Mouse (Mus musculus) neural tube, embryonic 14.5 days (tissue): Measurements from ENCODE around the gene Smarcc1. TPM values are rescaled to one million over a fixed set of nuclear protein-coding genes. Genes with fewer than 3 reads are reported as not detected.

Experiments used
- ATAC-seq: fragments of 200-750 bp; cut with Nextera tagmentation; 2 replicates; pipeline ENCODE4 v1.8.0; 2017; ENCODE audit warnings: low read depth, mild to moderate bottlenecking, moderate TSS enrichment, moderate library complexity
- H3K27ac ChIP-seq: fragments of 300-500 bp; sonication (generic); 2 replicates; pipeline ENCODE4 v1.5.1; 2014; ENCODE audit warnings: low read depth, mild to moderate bottlenecking, control low read depth, low read length, moderate library complexity, mixed read lengths
- H3K27me3 ChIP-seq: fragments of 300-500 bp; sonication (generic); 2 replicates; pipeline ENCODE4 v1.6.1; 2014; ENCODE audit warnings: low read length; ENCODE audit not compliant: control insufficient read depth, insufficient read depth
- H3K36me3 ChIP-seq: fragments of 300-500 bp; sonication (generic); 2 replicates; pipeline ENCODE4 v1.6.1; 2014; ENCODE audit warnings: low read length, mixed read lengths; ENCODE audit not compliant: control insufficient read depth, insufficient read depth
- H3K4me1 ChIP-seq: fragments of 300-500 bp; sonication (generic); 2 replicates; pipeline ENCODE4 v1.6.1; 2014; ENCODE audit warnings: low read length; ENCODE audit not compliant: control insufficient read depth, insufficient read depth
- H3K4me2 ChIP-seq: fragments of 300-500 bp; sonication (generic); 2 replicates; pipeline ENCODE4 v1.6.1; 2014; ENCODE audit warnings: mild to moderate bottlenecking, low read depth, low read length, control low read depth
- H3K4me3 ChIP-seq: fragments of 300-500 bp; sonication (generic); 2 replicates; pipeline ENCODE4 v1.5.1; 2014; ENCODE audit warnings: low read depth, low read length, control low read depth, mixed read lengths
- H3K9ac ChIP-seq: fragments of 300-500 bp; sonication (generic); replicated peaks from 2 replicates; pipeline ENCODE4 v1.6.1; 2014; ENCODE audit warnings: low read depth, mild to moderate bottlenecking, control low read depth, low read length, mixed read lengths
- H3K9me3 ChIP-seq: fragments of 300-500 bp; sonication (generic); 2 replicates; pipeline ENCODE4 v1.6.1; 2016; ENCODE audit warnings: low read length; ENCODE audit not compliant: control insufficient read depth
- WGBS: fragments of 180-500 bp; shearing (Covaris S2); extraction: QIAGEN DNeasy Blood & Tissue Kit; methylation state at CpG from one replicate; pipeline ENCODE4 v1.1.7; 2014; 5-methylcytosine and 5-hydroxymethylcytosine counted together
- polyA plus RNA-seq: library from polyadenylated mRNA; unstranded; fragments of >200 nt; fragmentation: Nextera tagmentation; extraction: Ambion mirVana; gene quantifications from 2 replicates; pipeline ENCODE4 v1.2.1, GENCODE M21; 2014

Smarcc1 gene
- polyA plus RNA-seq, 1 experiment from 2014 or later = 90.4 TPM

DNA sequence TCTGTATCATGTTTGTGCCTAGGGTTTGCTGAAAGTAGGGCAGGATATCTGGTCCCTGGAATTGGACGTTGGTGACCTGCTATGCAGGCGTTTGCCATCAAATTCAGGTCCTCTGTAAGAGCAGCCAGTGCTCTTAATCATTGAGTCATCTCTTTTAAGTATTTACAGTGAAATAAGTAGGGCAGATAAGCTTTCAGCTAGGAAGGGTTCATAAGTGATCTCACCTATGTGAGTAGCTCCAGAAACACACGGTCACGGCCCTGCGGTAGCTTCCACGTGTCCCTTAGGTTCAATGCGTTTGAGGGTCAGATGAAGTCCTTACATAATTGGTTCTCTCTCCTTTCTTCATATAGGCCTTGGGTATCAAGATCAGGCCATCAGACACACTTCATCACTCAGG lies 90.8 kb downstream of the Smarcc1 start:
- peaks cover 64% of the 10 kb centered on the region for H3K36me3 ChIP-seq
- no peaks in the 10 kb centered on the region for H3K27me3 ChIP-seq
- H3K4me2 ChIP-seq = no peak overlapping the region
- WGBS = 71% methylated on average over 7 of the region's 7 CpGs
- no peak overlapping the region for H3K4me3 ChIP-seq
- H3K27ac ChIP-seq = no peak overlapping the region
- H3K4me1 ChIP-seq = no peaks in the 10 kb centered on the region
- no peak overlapping the region for H3K9ac ChIP-seq
- no peak for ATAC-seq
- no peaks in the 10 kb centered on the region for H3K9me3 ChIP-seq

DNA sequence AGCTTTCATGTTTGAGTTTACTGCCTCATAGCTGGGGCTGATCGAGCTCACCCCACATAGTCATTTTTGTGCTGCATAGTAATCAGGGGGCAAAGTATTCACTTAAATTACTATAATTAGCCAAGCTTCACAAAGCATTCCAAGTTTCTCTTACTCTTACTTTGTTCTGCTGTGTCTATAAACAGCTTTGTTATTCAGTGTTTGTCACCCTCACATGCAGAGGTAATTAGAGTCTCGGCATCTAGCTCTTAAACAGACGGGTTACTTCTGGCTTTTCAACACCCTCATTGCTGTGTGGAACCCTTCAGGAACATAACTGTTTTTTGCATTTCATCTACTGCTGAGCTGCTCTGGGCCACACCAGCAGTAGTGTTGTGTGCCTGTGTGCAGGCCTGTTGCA lies 91.5 kb downstream of the Smarcc1 start:
- no peak for ATAC-seq

GRCm38 (mm10) chr9:110224273-110224672 lies 106.8 kb downstream of the Smarcc1 start:
- Histone ChIP-seq H3K9ac (no peak overlapping the region), H3K36me3 (peaks cover 28% of the 10 kb centered on the region), H3K4me1 (no peaks in the 10 kb centered on the region), H3K4me2 (no peak overlapping the region), H3K27ac (no peak overlapping the region), H3K9me3 (no peaks in the 10 kb centered on the region), H3K27me3 (no peaks in the 10 kb centered on the region), H3K4me3 (no peak overlapping the region)
- ATAC-seq = no peak
- 93% methylated on average over 4 of the region's 4 CpGs for WGBS

More for the DNA sequence above, 91.5 kb downstream of the Smarcc1 start:
- no peak overlapping the region for H3K9ac ChIP-seq
- no peak overlapping the region for H3K4me2 ChIP-seq
- no peak overlapping the region for H3K4me3 ChIP-seq
- WGBS = 47% methylated on average over 3 of the region's 3 CpGs
- H3K27me3 ChIP-seq = no peaks in the 10 kb centered on the region
- no peaks in the 10 kb centered on the region for H3K9me3 ChIP-seq
- H3K36me3 ChIP-seq = peaks cover 64% of the 10 kb centered on the region
- H3K4me1 ChIP-seq = no peaks in the 10 kb centered on the region
- no peak overlapping the region for H3K27ac ChIP-seq

GRCm38 (mm10) chr9:110226191-110226590 lies 108.7 kb downstream of the Smarcc1 start:
- peaks cover 32% of the 10 kb centered on the region for H3K36me3 ChIP-seq
- no peak overlapping the region for H3K27ac ChIP-seq
- H3K27me3 ChIP-seq = no peaks in the 10 kb centered on the region
- H3K4me3 ChIP-seq = no peak overlapping the region
- no peak overlapping the region for H3K9ac ChIP-seq
- no peaks in the 10 kb centered on the region for H3K4me1 ChIP-seq
- H3K4me2 ChIP-seq = no peak overlapping the region
- H3K9me3 ChIP-seq = no peaks in the 10 kb centered on the region
- 91% methylated on average over 4 of the region's 4 CpGs for WGBS
- no peak for ATAC-seq

DNA sequence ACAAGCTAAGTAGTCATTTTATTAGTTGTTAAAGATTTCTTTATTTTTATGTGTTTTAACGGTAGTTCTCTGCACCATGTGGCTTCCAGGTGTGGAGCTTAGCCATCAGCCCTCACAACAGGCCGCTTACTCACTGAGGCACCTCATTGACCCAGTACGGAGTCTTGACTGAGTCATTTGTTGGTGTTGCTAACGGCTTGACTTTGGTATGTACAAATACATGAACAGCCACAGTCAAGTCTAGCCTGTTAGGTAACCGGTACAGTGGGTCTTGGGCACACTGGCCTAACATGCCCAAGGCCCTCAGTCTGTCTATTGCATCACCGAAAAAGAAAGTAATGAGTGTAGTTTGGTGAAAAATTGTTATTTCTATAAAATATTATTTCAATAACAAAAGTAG lies 111.2 kb downstream of the Smarcc1 start:
- no peak for ATAC-seq
- Histone ChIP-seq H3K9me3 (no peaks in the 10 kb centered on the region), H3K36me3 (peaks cover 23% of the 10 kb centered on the region), H3K4me1 (no peaks in the 10 kb centered on the region), H3K4me2 (no peak overlapping the region), H3K4me3 (no peak overlapping the region), H3K9ac (no peak overlapping the region), H3K27me3 (no peaks in the 10 kb centered on the region), H3K27ac (no peak overlapping the region)
- WGBS = 81% methylated on average over 6 of the region's 6 CpGs

DNA sequence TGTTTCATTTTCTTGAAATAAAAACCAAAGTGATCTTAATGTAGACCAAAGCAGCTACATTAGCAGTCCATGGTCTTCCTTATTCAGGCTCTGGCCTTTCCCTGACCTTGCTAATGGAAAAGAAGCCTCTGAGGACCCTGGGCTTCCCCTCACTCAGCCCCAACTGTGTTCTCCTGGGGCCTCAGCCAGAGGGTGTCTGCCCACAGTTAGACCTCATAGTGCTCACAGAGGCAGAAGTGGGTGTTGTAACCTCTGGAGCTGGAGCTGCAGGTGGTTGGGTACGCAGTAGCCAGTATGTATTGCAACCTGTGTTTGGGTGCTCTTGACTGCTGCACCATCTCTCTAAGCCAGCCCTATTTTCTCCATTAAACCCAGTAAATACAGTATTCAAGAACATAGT lies 111.6 kb downstream of the Smarcc1 start:
- no peak for ATAC-seq
- Histone ChIP-seq H3K4me1 (no peaks in the 10 kb centered on the region), H3K27me3 (no peaks in the 10 kb centered on the region), H3K4me2 (no peak overlapping the region), H3K4me3 (no peak overlapping the region), H3K9me3 (no peaks in the 10 kb centered on the region), H3K27ac (no peak overlapping the region), H3K36me3 (peaks cover 20% of the 10 kb centered on the region), H3K9ac (no peak overlapping the region)
- 95% methylated on average over 1 of the region's 1 CpGs for whole genome bisulfite sequencing

DNA sequence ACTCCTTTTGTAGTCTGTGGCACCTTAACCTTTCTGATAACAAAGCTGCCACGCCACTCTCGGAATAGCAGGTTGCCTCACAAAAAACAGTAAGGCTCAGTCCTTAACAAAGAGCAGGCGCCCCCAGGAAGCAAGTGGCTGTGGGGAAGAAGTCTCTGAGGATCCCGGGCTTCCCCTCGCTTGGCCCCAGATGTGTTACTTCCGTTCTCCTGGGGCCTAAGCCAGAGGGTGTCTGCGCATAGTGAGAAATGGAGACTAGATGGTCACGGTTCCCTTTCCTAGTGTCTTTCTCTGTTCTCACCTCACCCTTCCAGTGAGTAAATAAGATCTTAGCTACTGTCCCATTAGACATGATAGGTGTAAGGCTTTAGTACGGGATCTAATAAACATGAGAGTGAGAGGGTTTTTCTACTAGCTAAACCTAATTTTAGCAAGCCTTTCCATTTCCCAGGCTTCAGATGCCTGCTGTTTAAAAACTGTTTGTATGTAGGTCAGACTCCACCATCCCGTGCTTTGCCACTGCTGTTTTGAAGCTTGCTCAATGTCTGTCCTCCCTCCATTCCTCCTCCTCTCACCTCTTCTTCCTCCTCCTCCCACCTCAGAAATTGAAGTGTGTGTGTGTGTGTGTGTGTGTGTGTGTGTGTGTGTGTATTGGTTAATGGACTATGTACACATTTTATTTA lies 112.2 kb downstream of the Smarcc1 start:
- no peak for ATAC-seq
- 83% methylated on average over 10 of the region's 10 CpGs for WGBS
- no peak overlapping the region for H3K4me2 ChIP-seq
- H3K27ac ChIP-seq = no peak overlapping the region
- H3K4me3 ChIP-seq = no peak overlapping the region
- H3K36me3 ChIP-seq = peaks cover 19% of the 10 kb centered on the region
- H3K9me3 ChIP-seq = no peaks in the 10 kb centered on the region
- no peaks in the 10 kb centered on the region for H3K4me1 ChIP-seq
- H3K27me3 ChIP-seq = no peaks in the 10 kb centered on the region
- H3K9ac ChIP-seq = no peak overlapping the region

- Histone ChIP-seq H3K9me3 (no peaks in the 10 kb centered on the region), H3K27me3 (no peaks in the 10 kb centered on the region), H3K4me1 (no peaks in the 10 kb centered on the region), H3K9ac (no peak overlapping the region), H3K36me3 (peaks cover 28% of the 10 kb centered on the region), H3K4me2 (no peak overlapping the region), H3K4me3 (no peak overlapping the region), H3K27ac (no peak overlapping the region)
- WGBS = 80% methylated on average over 16 of the region's 16 CpGs
- no peak for ATAC-seq
Measured at GRCm38 (mm10) chr9:110230395-110231071, 113.0 kb downstream of the Smarcc1 start.

DNA sequence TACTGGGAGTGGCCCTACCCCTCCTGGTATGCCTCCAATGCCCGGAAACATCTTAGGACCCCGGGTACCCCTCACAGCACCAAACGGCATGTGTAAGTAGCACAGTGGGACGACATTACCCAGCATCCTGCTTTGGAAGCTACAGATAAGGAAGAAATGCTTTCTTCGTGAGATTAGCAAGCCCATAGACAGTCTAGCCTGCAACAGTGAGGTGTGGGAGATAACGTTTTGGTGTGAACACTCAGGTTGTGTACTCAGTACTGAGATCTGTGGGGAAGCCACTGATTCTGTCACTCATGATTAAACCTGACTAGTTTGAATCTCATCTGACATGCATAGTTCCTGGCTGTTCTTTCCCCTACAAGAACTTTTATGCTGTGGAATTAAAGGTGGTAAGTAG lies 117.5 kb downstream of the Smarcc1 start:
- Histone ChIP-seq H3K4me3 (no peak overlapping the region), H3K9me3 (no peaks in the 10 kb centered on the region), H3K36me3 (peaks cover 44% of the 10 kb centered on the region), H3K27ac (no peak overlapping the region), H3K4me2 (no peak overlapping the region), H3K9ac (no peak overlapping the region), H3K27me3 (no peaks in the 10 kb centered on the region), H3K4me1 (no peaks in the 10 kb centered on the region)
- ATAC-seq = no peak
- WGBS = 97% methylated on average over 6 of the region's 6 CpGs
